Mouse (Mus musculus) kidney, embryonic 15.5 days (tissue): ENCODE measurements around the gene Grin3b. TPM values are rescaled to one million over a fixed set of nuclear protein-coding genes. Genes with fewer than 3 reads are reported as not detected.

ENCODE experiments used
- ATAC-seq: fragments of 200-750 bp; cut with Nextera tagmentation; replicated peaks from 2 replicates; pipeline ENCODE4 v1.8.0; 2017; ENCODE audit warnings: moderate TSS enrichment; ENCODE audit not compliant: low FRiP score
- H3K27ac ChIP-seq: fragments of 300-500 bp; sonication (generic); 2 replicates; pipeline ENCODE4 v1.5.1; 2015; ENCODE audit warnings: mild to moderate bottlenecking, inconsistent platforms
- H3K27me3 ChIP-seq: fragments of 300-500 bp; sonication (generic); 2 replicates; pipeline ENCODE4 v1.6.1; 2015; ENCODE audit warnings: inconsistent platforms
- H3K36me3 ChIP-seq: fragments of 300-500 bp; sonication (generic); 2 replicates; pipeline ENCODE4 v1.6.1; 2015; ENCODE audit warnings: inconsistent platforms
- H3K4me1 ChIP-seq: fragments of 300-500 bp; sonication (generic); 2 replicates; pipeline ENCODE4 v1.6.1; 2015; ENCODE audit warnings: inconsistent platforms
- H3K4me2 ChIP-seq: fragments of 300-500 bp; sonication (generic); 2 replicates; pipeline ENCODE4 v1.6.1; 2015; ENCODE audit warnings: moderate library complexity, mild to moderate bottlenecking, inconsistent platforms
- H3K4me3 ChIP-seq: fragments of 300-500 bp; sonication (generic); replicated peaks from 2 replicates; pipeline ENCODE4 v1.5.1; 2015; ENCODE audit warnings: mild to moderate bottlenecking, inconsistent platforms
- H3K9ac ChIP-seq: fragments of 300-500 bp; sonication (generic); 2 replicates; pipeline ENCODE4 v1.6.1; 2015; ENCODE audit warnings: mild to moderate bottlenecking, inconsistent platforms
- H3K9me3 ChIP-seq: fragments of 300-500 bp; sonication (generic); replicated peaks from 2 replicates; pipeline ENCODE4 v1.6.1; 2016; ENCODE audit warnings: inconsistent platforms
- WGBS: fragments of 180-500 bp; shearing (Covaris S2); methylation state at CpG from one replicate; pipeline ENCODE4 v1.1.7; 2015; ENCODE audit warnings: mixed read lengths; 5-methylcytosine and 5-hydroxymethylcytosine counted together
- polyA plus RNA-seq: library from polyadenylated mRNA; unstranded; fragments of >200 nt; fragmentation: Nextera tagmentation; extraction: Ambion mirVana; gene quantifications from 2 replicates; pipeline ENCODE4 v1.2.1, GENCODE M21; 2015

The Grin3b gene
- polyA plus RNA-seq, 1 experiment from 2014 or later = 0.31 TPM

DNA sequence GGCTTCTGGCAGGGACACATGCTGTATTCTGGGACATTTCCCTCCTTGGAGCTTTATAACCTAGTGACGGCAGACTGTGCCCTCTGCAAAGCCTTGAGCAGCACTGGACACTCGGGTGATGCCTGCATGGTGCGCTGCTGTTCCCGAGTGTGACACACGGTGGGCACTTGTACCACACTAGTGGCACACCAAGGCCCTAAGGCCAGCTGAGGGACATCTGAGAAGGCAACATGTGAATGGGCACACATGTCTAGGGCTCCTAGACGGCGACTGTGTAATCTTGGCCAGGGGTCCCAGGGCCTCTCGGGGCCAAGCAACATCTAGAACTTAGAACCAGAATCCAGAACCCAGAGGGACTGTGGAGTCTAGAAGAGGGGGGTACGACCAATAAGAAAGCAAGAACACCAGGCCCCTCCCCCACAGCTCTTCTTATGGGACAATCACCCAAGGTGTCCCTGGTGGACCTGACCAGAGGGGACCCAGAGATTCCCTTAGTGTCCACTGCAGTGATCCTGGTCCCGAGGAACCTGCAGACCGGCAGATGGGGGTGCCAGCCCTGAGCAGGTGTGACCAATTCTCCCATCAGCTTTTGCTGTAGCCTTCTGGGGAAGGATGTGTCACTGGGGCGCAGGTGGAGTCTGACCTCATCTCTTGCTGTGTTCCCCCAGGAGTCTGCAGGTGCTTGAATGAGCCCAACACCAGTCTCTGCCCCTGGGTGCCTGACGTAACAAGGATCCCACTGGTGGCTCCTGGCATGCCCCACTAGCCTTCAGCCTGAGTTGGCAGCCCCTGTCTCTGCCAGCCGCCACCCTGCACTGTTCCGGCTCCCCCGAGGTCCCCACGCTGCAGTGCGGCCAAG lies 40.3 kb upstream of the Grin3b start:
- Histone ChIP-seq H3K27me3 (no peaks in the 10 kb centered on the region), H3K27ac (peak overlapping the region; percentile 62), H3K4me3 (peak overlapping the region; percentile 100; the same call in 1 of the 2 replicates), H3K9me3 (no peaks in the 10 kb centered on the region), H3K36me3 (peaks cover 41% of the 10 kb centered on the region), H3K4me1 (peaks cover 84% of the 10 kb centered on the region), H3K9ac (peak overlapping the region; percentile 8; the same call in 1 of the 2 replicates), H3K4me2 (peak overlapping the region; percentile 90; the same call in 1 of the 2 replicates)
- no peak for ATAC-seq
- WGBS = 81% methylated on average over 18 of the region's 18 CpGs

DNA sequence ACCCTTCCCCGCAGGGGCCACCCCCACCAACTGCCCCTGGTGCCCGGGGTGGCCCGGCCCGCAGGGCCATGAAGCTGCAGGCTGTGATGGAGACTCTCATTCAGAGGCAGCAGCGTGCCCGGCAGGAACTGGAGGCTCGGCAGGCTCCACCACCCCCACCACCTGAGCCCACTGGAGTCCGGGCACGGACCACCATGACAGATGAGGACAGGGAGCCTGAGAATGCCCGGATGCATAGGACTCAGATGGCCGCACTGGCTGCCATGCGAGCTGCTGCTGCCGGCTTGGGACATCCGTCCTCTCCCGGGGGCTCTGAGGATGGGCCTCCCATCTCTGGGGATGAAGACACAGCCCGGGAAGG lies 39.7 kb upstream of the Grin3b start:
- ATAC-seq = no peak
- H3K9me3 ChIP-seq = no peaks in the 10 kb centered on the region
- H3K4me3 ChIP-seq = no peak overlapping the region
- H3K36me3 ChIP-seq = peaks cover 47% of the 10 kb centered on the region
- H3K4me2 ChIP-seq = no peak overlapping the region
- WGBS = 88% methylated on average over 16 of the region's 16 CpGs
- 0 out of 2 replicates have a peak overlapping the region, but pooled peaks have one; percentile 18 for H3K27ac ChIP-seq
- H3K9ac ChIP-seq = no peak overlapping the region
- H3K4me1 ChIP-seq = peaks cover 84% of the 10 kb centered on the region
- no peaks in the 10 kb centered on the region for H3K27me3 ChIP-seq

DNA sequence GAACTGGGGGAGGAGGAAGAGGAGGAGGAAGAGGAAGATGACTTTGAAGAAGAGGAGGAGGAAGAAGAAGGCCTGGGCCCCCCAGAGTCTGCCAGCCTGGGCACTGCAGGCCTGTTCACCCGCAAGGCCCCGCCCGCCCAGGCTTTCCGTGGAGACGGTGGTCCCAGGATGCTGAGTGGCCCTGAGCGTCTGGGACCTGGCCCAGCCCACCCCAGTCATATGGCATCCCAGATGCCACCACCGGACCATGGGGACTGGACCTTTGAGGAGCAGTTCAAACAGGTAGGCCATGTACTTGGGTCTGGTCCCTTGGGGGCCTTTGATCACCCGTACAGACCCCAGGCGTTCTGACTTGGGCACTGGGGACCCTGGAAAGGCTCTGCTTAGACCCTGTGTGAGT lies 38.7 kb upstream of the Grin3b start:
- Histone ChIP-seq H3K27me3 (no peaks in the 10 kb centered on the region), H3K9ac (no peak overlapping the region), H3K4me2 (no peak overlapping the region), H3K9me3 (no peaks in the 10 kb centered on the region), H3K4me3 (no peak overlapping the region), H3K27ac (no peak overlapping the region), H3K4me1 (peaks cover 85% of the 10 kb centered on the region), H3K36me3 (peaks cover 54% of the 10 kb centered on the region)
- WGBS = 83% methylated on average over 9 of the region's 9 CpGs
- no peak for ATAC-seq

DNA sequence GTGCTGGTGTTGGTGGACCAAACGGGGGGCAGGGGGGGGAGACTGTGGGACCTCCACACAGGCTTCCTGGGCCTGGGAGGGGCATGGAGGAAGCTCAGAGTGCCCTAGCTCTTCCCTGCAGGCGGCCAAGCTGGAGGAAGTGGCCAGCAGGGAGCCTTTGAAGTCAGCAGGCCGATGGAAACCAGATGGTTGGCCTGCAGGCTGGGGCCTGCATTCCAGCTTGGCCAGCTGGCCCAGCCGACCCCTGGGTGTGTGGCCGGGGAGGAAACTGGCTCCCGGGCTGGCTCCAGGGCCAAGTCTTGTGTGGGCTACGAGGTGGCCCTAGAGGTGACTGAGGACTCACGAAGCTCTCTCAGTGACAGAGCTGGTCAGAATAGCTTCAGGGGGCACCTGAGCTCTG lies 37.8 kb upstream of the Grin3b start:
- H3K36me3 ChIP-seq = peaks cover 55% of the 10 kb centered on the region
- H3K27ac ChIP-seq = peak overlapping the region; percentile 82
- no peaks in the 10 kb centered on the region for H3K9me3 ChIP-seq
- peak; percentile 27; the same call in 1 of the 2 replicates for ATAC-seq
- peak overlapping the region; percentile 6; the same call in 1 of the 2 replicates for H3K4me3 ChIP-seq
- H3K4me2 ChIP-seq = peak overlapping the region; percentile 26
- WGBS = 14% methylated on average over 8 of the region's 8 CpGs
- no peaks in the 10 kb centered on the region for H3K27me3 ChIP-seq
- peaks cover 94% of the 10 kb centered on the region for H3K4me1 ChIP-seq
- H3K9ac ChIP-seq = no peak overlapping the region

DNA sequence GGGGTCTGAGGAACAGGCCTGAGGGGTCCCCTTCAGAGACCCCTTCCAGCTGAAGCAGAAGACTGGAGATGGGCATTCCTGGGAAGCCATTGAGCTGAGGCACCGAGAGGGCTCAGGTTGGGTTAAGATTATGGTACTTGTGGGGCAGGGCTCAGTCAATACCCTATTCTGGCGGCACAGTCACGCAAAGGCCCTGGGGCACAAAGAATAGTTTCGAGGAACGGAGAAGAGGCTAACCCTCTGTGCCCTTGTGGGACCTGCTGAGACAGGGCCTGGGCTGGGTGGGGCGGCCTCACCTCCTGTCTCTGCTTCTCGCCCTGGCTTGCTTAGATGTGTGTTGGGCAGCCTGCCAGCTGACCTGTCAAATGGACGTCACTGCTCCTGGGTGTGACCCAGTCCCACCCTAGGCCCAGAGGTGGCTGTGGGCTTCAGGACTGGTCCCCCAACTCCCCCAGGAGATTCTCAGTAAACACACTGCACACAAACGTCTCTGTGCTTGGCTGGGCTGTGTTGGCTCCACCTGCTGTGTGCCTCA lies 37.3 kb upstream of the Grin3b start:
- 66% methylated on average over 9 of the region's 9 CpGs for WGBS
- Histone ChIP-seq H3K4me2 (peak overlapping the region; percentile 26; the same call in 1 of the 2 replicates), H3K4me1 (peaks cover 98% of the 10 kb centered on the region), H3K9me3 (no peaks in the 10 kb centered on the region), H3K9ac (no peak overlapping the region), H3K27ac (peak overlapping the region; percentile 82), H3K36me3 (peaks cover 58% of the 10 kb centered on the region), H3K4me3 (peak overlapping the region; percentile 6; the same call in 1 of the 2 replicates), H3K27me3 (no peaks in the 10 kb centered on the region)
- ATAC-seq = no peak

DNA sequence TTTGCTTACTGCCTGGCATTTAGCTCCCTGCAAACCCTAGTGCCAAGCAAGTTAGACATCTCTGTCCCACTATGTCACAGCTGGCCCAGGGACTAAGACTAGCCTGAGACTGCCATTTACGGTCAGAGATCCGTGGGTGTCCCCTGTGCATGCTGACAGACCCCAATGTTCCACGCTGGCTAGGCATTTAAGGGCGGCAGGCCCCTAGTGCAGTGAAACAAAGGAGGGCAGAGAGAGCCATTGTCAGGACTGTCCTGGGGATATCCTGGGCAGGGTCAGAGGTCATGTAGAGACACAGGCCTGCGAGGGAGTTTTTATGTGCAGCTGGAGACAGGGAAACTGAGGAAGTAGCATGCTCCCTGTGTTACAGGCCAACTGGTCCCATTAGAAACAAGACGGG lies 36.7 kb upstream of the Grin3b start:
- H3K4me1 ChIP-seq = peaks cover 100% of the 10 kb centered on the region
- no peak overlapping the region for H3K4me3 ChIP-seq
- peaks cover 58% of the 10 kb centered on the region for H3K36me3 ChIP-seq
- H3K4me2 ChIP-seq = no peak overlapping the region
- H3K9ac ChIP-seq = no peak overlapping the region
- H3K9me3 ChIP-seq = no peaks in the 10 kb centered on the region
- no peaks in the 10 kb centered on the region for H3K27me3 ChIP-seq
- peak overlapping the region; percentile 82 for H3K27ac ChIP-seq
- ATAC-seq = no peak
- WGBS = 65% methylated on average over 6 of the region's 6 CpGs

DNA sequence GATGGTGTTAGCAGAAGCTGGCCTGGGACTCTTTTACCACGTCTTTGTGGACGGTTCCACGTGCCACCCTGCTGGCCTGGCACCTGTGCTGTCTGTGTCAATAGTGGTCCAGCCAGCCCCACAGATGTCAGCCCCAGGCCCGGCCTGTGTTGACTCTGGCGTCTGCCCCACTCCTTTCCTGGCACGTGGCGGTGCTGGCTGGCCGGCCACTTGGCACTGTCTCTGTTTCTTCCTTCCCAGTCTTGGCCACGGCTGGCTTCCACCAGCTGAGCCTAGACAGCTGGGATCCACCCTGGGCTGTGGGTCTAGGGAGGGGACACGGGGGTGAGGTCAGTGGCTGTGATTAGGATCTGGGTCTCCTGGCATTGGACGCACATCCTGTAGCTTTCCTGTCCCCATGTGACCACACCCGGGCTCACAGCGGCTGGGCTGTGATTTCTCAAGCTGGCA lies 36.2 kb upstream of the Grin3b start:
- H3K4me1 ChIP-seq = peaks cover 100% of the 10 kb centered on the region
- no peaks in the 10 kb centered on the region for H3K9me3 ChIP-seq
- no peak overlapping the region for H3K9ac ChIP-seq
- WGBS = 58% methylated on average over 13 of the region's 13 CpGs
- H3K4me3 ChIP-seq = no peak overlapping the region
- peaks cover 58% of the 10 kb centered on the region for H3K36me3 ChIP-seq
- peak; percentile 19; the same call in 1 of the 2 replicates for ATAC-seq
- 0 out of 2 replicates have a peak overlapping the region, but pooled peaks have one; percentile 24 for H3K4me2 ChIP-seq
- no peaks in the 10 kb centered on the region for H3K27me3 ChIP-seq
- peak overlapping the region; percentile 82 for H3K27ac ChIP-seq

DNA sequence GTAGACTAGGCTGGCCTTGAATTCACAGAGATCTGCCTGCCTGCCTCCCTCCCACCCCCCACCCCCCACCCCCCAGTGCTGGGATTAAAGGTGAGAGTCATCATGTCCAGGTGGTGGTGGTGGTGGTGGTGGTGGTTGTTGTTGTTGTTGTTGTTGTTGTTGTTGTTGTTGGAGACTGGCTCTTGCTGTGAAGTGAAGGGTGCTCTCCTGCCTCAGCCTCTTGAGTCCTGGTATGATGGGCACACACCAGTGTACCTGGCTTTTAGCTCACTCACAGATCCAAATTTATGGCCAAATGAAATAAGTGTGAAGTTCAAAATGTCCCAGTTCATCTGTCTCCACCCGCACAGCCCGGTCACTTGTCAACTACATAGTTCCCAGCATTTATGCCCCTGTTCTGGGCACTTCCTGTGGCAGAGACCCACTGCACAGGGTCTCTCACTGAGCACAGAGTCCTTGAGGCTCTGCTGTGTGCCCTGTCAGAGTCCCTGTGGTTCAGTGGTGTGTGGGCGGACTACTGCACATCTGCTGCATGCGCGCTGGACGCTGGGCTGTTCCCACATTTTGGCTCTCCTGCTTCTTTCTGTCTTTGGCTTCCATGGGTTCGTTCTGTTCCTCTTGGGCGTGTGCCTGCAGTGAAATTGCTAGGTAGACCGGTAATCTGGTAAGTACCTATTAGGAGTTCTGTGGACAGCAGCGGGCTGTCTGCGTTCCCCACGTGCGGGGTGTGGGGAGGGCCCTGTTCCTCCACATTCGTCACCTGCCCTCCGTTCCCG lies 35.5 kb upstream of the Grin3b start:
- ATAC-seq = no peak

DNA sequence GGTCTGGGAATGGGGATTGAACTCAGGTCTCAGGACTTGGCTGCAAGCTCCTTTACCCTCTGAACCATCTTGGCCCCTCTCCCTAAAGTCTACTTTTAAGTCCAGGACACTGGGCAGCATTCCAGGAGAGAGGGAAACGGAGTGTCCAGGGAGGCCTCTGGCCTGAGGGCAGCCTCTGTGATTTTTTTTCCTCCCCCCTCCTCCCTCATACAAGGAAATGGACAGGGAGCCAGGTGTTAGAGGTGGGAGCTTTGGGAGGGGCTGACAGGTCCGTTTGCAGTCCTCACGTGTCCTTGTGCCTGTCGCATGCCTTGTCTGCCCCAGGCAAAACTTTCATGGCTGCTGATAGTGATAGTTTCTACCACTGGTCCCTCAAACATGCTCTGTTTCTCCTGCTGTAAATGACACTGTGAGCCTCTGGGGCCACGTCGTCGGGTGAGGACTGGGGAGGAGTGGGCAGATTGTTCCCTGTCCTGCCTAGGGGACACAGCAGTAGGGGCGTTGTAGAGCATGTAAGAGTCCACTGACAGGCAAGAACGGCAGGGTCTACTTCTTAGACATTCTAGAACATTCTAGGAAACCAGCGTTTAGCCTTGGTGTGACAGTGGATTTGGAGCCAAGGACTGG lies 34.1 kb upstream of the Grin3b start:
- H3K27me3 ChIP-seq = no peaks in the 10 kb centered on the region
- H3K9ac ChIP-seq = 0 out of 2 replicates have a peak overlapping the region, but pooled peaks have one; percentile 0
- H3K4me2 ChIP-seq = 0 out of 2 replicates have a peak overlapping the region, but pooled peaks have one; percentile 13
- WGBS = 53% methylated on average over 10 of the region's 10 CpGs
- H3K4me1 ChIP-seq = peaks cover 95% of the 10 kb centered on the region
- ATAC-seq = no peak
- no peak overlapping the region for H3K4me3 ChIP-seq
- H3K9me3 ChIP-seq = no peaks in the 10 kb centered on the region
- H3K27ac ChIP-seq = peak overlapping the region; percentile 91
- H3K36me3 ChIP-seq = peaks cover 58% of the 10 kb centered on the region

More for the DNA sequence above, 35.5 kb upstream of the Grin3b start:
- Histone ChIP-seq H3K4me3 (no peak overlapping the region), H3K27me3 (no peaks in the 10 kb centered on the region), H3K9ac (no peak overlapping the region), H3K4me2 (0 out of 2 replicates have a peak overlapping the region, but pooled peaks have one; percentile 24), H3K36me3 (peaks cover 58% of the 10 kb centered on the region), H3K9me3 (no peaks in the 10 kb centered on the region), H3K4me1 (peaks cover 100% of the 10 kb centered on the region), H3K27ac (0 out of 2 replicates have a peak overlapping the region, but pooled peaks have one; percentile 82)
- WGBS = 82% methylated on average over 16 of the region's 16 CpGs

DNA sequence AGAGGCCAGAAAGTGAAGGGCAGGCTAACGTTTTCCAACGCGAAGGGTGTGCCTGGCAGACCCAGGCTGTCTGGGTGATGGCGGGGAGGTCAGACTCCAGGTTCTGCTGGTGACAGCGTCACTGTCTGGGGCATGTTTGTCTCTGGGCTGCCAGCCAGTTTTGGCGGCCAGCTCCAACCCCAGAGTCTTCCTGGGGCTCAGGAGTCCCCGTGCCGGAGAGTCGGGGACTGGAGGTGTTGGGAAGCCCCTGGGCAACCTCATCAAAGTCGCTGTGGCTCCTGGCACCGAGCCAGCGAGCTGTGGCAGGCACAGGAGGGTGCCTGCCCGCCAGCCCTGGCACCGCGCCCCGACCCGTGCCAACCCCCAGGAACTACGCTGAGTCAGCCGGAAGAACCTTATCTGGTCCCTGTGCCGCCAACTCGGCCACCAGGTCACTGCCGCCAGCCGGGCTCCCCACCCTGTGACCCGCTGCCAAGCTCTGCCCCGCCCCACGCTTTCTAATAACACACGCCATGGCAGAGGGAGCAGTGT lies 33.5 kb upstream of the Grin3b start:
- Histone ChIP-seq H3K27ac (peak overlapping the region; percentile 91), H3K4me2 (peak overlapping the region; percentile 13; the same call in 1 of the 2 replicates), H3K9me3 (no peaks in the 10 kb centered on the region), H3K9ac (0 out of 2 replicates have a peak overlapping the region, but pooled peaks have one; percentile 0), H3K4me3 (no peak overlapping the region), H3K27me3 (no peaks in the 10 kb centered on the region), H3K36me3 (peaks cover 58% of the 10 kb centered on the region), H3K4me1 (peaks cover 89% of the 10 kb centered on the region)
- no peak for ATAC-seq
- 63% methylated on average over 27 of the region's 27 CpGs for WGBS
